In the genomic region with DNA sequence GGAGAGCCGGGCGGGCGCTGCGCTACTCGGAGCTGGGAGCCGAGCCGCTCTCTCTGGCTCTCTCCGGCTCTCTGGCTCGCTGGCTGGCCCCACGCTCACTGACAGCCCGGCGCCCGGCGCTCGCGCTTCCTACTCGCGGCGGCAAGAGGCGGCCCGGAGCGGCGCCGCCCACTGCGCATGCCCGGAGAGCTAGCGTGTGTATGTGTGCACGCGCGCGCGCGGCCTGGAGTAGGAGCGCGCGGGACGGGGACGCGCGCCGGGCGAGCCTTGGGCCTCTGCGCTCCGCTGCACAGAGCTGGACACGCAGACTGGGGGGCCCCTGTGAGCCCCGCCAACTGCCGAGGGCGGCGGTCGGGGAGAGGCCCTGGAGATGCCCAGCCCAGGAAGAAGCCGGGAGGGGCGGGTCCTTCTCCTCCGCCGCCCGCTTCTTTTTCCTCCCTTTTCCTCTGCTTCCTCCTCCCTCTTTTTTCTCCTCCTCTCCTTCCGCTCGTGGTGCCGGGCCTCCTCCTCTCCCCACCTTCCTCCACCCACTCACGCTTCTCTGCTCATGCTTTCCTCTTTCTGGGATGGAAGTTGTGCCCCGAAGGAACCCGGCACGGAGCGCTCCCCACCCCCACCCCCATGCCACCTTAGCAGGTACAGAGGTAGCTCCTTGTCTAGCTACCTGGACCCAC, we compare ENCODE assay signal across 8 mouse cellular contexts. TPM values are rescaled to one million over a fixed set of nuclear protein-coding genes. Genes with fewer than 3 reads are reported as not detected.
DNase-seq lines count a peak whose midpoint lies in the region; ATAC-seq and TF ChIP-seq lines count a peak whose summit lies in the region.

Prkca (minus strand) TSS at position 140 of the 674 bp plus-strand sequence.

- H3K27me3 ChIP-seq in embryonic facial prominence, embryonic 13.5 days = peaks cover 6% of the 10 kb centered on the region
- H3K27me3 ChIP-seq in heart, embryonic 10.5 days (ENCODE audit: insufficient read depth, poor library complexity, severe bottlenecking) = peaks cover 9% of the 10 kb centered on the region
- no peaks in the 10 kb centered on the region for H3K27me3 ChIP-seq in kidney, embryonic 14.5 days (ENCODE audit: control insufficient read depth, insufficient read depth, low read length)
- no peaks in the 10 kb centered on the region for H3K27me3 ChIP-seq in limb, embryonic 14.5 days (ENCODE audit: control insufficient read depth, insufficient read depth, low read length)
- no peaks in the 10 kb centered on the region for H3K27me3 ChIP-seq in midbrain, embryonic 16.5 days (ENCODE audit: control insufficient read depth, insufficient read depth, low read depth, low read length)
- no peaks in the 10 kb centered on the region for H3K27me3 ChIP-seq in spleen, adult 2 months (ENCODE audit: control insufficient read depth, insufficient read depth, low read length)

- H3K4me3 ChIP-seq in embryonic facial prominence, embryonic 13.5 days = peak within 1 kb of the TSS; percentile 76
- H3K4me3 ChIP-seq in heart, embryonic 10.5 days = peak within 1 kb of the TSS; percentile 87
- H3K4me3 ChIP-seq in kidney, embryonic 14.5 days (ENCODE audit: low read length) = peak within 1 kb of the TSS; percentile 76
- peak within 1 kb of the TSS; percentile 78 for H3K4me3 ChIP-seq in limb, embryonic 14.5 days (replicated peaks; ENCODE audit: low read length)
- peak within 1 kb of the TSS; percentile 79 for H3K4me3 ChIP-seq in midbrain, embryonic 16.5 days (ENCODE audit: low read depth, low read length)
- peak within 1 kb of the TSS; percentile 70 for H3K4me3 ChIP-seq in spleen, adult 2 months (ENCODE audit: extremely low read depth, insufficient read depth, insufficient read length)

- ATAC-seq in embryonic facial prominence, embryonic 13.5 days (ENCODE audit: insufficient number of reproducible peaks, insufficient read depth, low FRiP score, low TSS enrichment, low read depth) = peak; percentile 91
- peak; percentile 97 for ATAC-seq in kidney, embryonic 14.5 days (ENCODE audit: low FRiP score, low TSS enrichment)
- ATAC-seq in limb, embryonic 14.5 days (ENCODE audit: low FRiP score, low read depth) = peak; percentile 94
- peak; percentile 96 for ATAC-seq in midbrain, embryonic 16.5 days

- TF ChIP-seq CTCF in spleen, adult 2 months (IDR thresholded peaks at IDR 0.05; ENCODE audit: extremely low read depth, insufficient read depth, insufficient read length, insufficient replicate concordance) = no peak

- H3K9me3 ChIP-seq in embryonic facial prominence, embryonic 13.5 days = no peaks in the 10 kb centered on the region
- no peaks in the 10 kb centered on the region for H3K9me3 ChIP-seq in heart, embryonic 10.5 days
- no peaks in the 10 kb centered on the region for H3K9me3 ChIP-seq in kidney, embryonic 14.5 days (ENCODE audit: control insufficient read depth, low read length)
- H3K9me3 ChIP-seq in limb, embryonic 14.5 days (ENCODE audit: control insufficient read depth, low read length) = no peaks in the 10 kb centered on the region
- no peaks in the 10 kb centered on the region for H3K9me3 ChIP-seq in midbrain, embryonic 16.5 days (replicated peaks; ENCODE audit: control insufficient read depth, low read length, poor library complexity, severe bottlenecking)

- peak within 1 kb of the TSS; percentile 100 for H3K4me2 ChIP-seq in embryonic facial prominence, embryonic 13.5 days
- peak within 1 kb of the TSS; percentile 98 for H3K4me2 ChIP-seq in kidney, embryonic 14.5 days (replicated peaks; ENCODE audit: low read depth, low read length)
- peak within 1 kb of the TSS; percentile 99 for H3K4me2 ChIP-seq in limb, embryonic 14.5 days (replicated peaks; ENCODE audit: low read depth, low read length, severe bottlenecking)
- peak within 1 kb of the TSS; percentile 95 for H3K4me2 ChIP-seq in midbrain, embryonic 16.5 days (ENCODE audit: low read length)

- WGBS in embryonic facial prominence, embryonic 13.5 days = 0% methylated on average over 58 of the region's 63 CpGs
- 0% methylated on average over 60 of the region's 63 CpGs for WGBS in heart, embryonic 10.5 days
- under 1% methylated on average over 57 of the region's 63 CpGs for WGBS in kidney, embryonic 14.5 days
- under 1% methylated on average over 33 of the region's 63 CpGs for WGBS in limb, embryonic 14.5 days
- WGBS in midbrain, embryonic 16.5 days = 0% methylated on average over 41 of the region's 63 CpGs
- WGBS in spleen, adult 2 months = under 1% methylated on average over 46 of the region's 63 CpGs

- no peaks in the 10 kb centered on the region for H3K36me3 ChIP-seq in embryonic facial prominence, embryonic 13.5 days
- no peaks in the 10 kb centered on the region for H3K36me3 ChIP-seq in heart, embryonic 10.5 days
- no peaks in the 10 kb centered on the region for H3K36me3 ChIP-seq in kidney, embryonic 14.5 days (ENCODE audit: control insufficient read depth, insufficient read depth, low read length)
- no peaks in the 10 kb centered on the region for H3K36me3 ChIP-seq in limb, embryonic 14.5 days (ENCODE audit: control insufficient read depth, insufficient read depth, low read length)
- H3K36me3 ChIP-seq in midbrain, embryonic 16.5 days (ENCODE audit: control insufficient read depth, insufficient read depth, low read length) = no peaks in the 10 kb centered on the region
- no peaks in the 10 kb centered on the region for H3K36me3 ChIP-seq in spleen, adult 2 months (ENCODE audit: control insufficient read depth, insufficient read depth, low read length)

- peaks cover 18% of the 10 kb centered on the region for H3K4me1 ChIP-seq in embryonic facial prominence, embryonic 13.5 days
- peaks cover 25% of the 10 kb centered on the region for H3K4me1 ChIP-seq in heart, embryonic 10.5 days
- no peaks in the 10 kb centered on the region for H3K4me1 ChIP-seq in kidney, embryonic 14.5 days (ENCODE audit: control insufficient read depth, insufficient read depth, low read length)
- H3K4me1 ChIP-seq in limb, embryonic 14.5 days (ENCODE audit: control insufficient read depth, insufficient read depth, low read length) = peaks cover 4% of the 10 kb centered on the region; the same call in 1 of the 2 replicates
- peaks cover 22% of the 10 kb centered on the region for H3K4me1 ChIP-seq in midbrain, embryonic 16.5 days (ENCODE audit: control insufficient read depth, insufficient read depth, low read length)
- H3K4me1 ChIP-seq in spleen, adult 2 months (ENCODE audit: control insufficient read depth, insufficient read depth, insufficient read length) = peaks cover 2% of the 10 kb centered on the region; the same call in 1 of the 2 replicates

- 0 out of 2 replicates have a peak, but pooled peaks have one; percentile 64 for TF ChIP-seq POLR2A in limb, embryonic 14.5 days (IDR thresholded peaks at IDR 0.05; ENCODE audit: borderline replicate concordance, extremely low read depth, insufficient read depth, insufficient read length)
- peak; percentile 61 for TF ChIP-seq POLR2A in spleen, adult 2 months (IDR thresholded peaks at IDR 0.05; ENCODE audit: low read depth, low read length)

- peak within 1 kb of the TSS; percentile 84 for H3K27ac ChIP-seq in embryonic facial prominence, embryonic 13.5 days
- H3K27ac ChIP-seq in heart, embryonic 10.5 days = peak within 1 kb of the TSS; percentile 93
- H3K27ac ChIP-seq in kidney, embryonic 14.5 days (ENCODE audit: low read depth, low read length) = peak within 1 kb of the TSS; percentile 63; the same call in 1 of the 2 replicates
- H3K27ac ChIP-seq in limb, embryonic 14.5 days (replicated peaks; ENCODE audit: low read depth, low read length) = peak within 1 kb of the TSS; percentile 72
- peak within 1 kb of the TSS; percentile 92 for H3K27ac ChIP-seq in midbrain, embryonic 16.5 days (ENCODE audit: low read length)
- peak within 1 kb of the TSS; percentile 49 for H3K27ac ChIP-seq in spleen, adult 2 months (ENCODE audit: insufficient read depth, low read length)

- H3K9ac ChIP-seq in embryonic facial prominence, embryonic 13.5 days = peak within 1 kb of the TSS; percentile 85
- H3K9ac ChIP-seq in kidney, embryonic 14.5 days (ENCODE audit: low read depth, low read length) = peak within 1 kb of the TSS; percentile 78
- peak within 1 kb of the TSS; percentile 77 for H3K9ac ChIP-seq in limb, embryonic 14.5 days (ENCODE audit: low read depth, low read length, severe bottlenecking)
- H3K9ac ChIP-seq in midbrain, embryonic 16.5 days (ENCODE audit: low read depth, low read length) = peak within 1 kb of the TSS; percentile 96

- DNase-seq in 416B (ENCODE audit: low read depth) = peak; percentile 89
- DNase-seq in adrenal gland, postnatal 4 days (ENCODE audit: low spot score in 2 of 2) = peak; percentile 78 to 86
- DNase-seq in heart, embryonic 10.5 days (ENCODE audit: low spot score) = peak; percentile 94
- peak; percentile 93 for DNase-seq in limb, embryonic 14.5 days (ENCODE audit: low spot score)
- peak; percentile 67 to 90 for DNase-seq in spleen, adult 2 months (ENCODE audit: low read depth in 1 of 2, low spot score in 2 of 2)

RNA-seq across cellular contexts. Expression of gene Prkca, which starts in this region (rescaled TPM):
- 10 to 100 TPM; 10.9 to 18.1 TPM for total RNA-seq in adrenal gland, postnatal 4 days (2021)
- polyA plus RNA-seq in embryonic facial prominence, embryonic 13.5 days (2015; fragmentation: Nextera tagmentation; extraction: Ambion mirVana) = 9.0 and 10.2 TPM in 2 replicates
- polyA plus RNA-seq in heart, embryonic 10.5 days (2016; fragmentation: Nextera tagmentation; extraction: Ambion mirVana) = 9.2 and 11.3 TPM in 2 replicates
- 6.7 and 10.9 TPM in 2 replicates for polyA plus RNA-seq in kidney, embryonic 14.5 days (2014; fragmentation: Nextera tagmentation; extraction: Ambion mirVana)
- 9.7 and 16.3 TPM in 2 replicates for polyA plus RNA-seq in limb, embryonic 14.5 days (2012; rRNA removed)
- 9.0 and 10.0 TPM in 2 replicates for polyA plus RNA-seq in limb, embryonic 14.5 days (2014; fragmentation: Nextera tagmentation; extraction: Ambion mirVana)
- polyA plus RNA-seq in midbrain, embryonic 16.5 days (2015; fragmentation: Nextera tagmentation; extraction: Ambion mirVana) = 5.1 and 6.5 TPM in 2 replicates
- 6.8 and 8.4 TPM in 2 replicates for polyA plus RNA-seq in spleen, adult 2 months (2012; rRNA removed)

Comparison
In these comparisons a context has a peak if more than half of its experiments do, and no peak if none do; other contexts are left out.
1. Peak in every context shown above with its lines: DNase-seq, ATAC-seq, H3K4me3 ChIP-seq and H3K27ac ChIP-seq.